Mouse (Mus musculus): ENCODE results near the gene Aes.

DNA sequence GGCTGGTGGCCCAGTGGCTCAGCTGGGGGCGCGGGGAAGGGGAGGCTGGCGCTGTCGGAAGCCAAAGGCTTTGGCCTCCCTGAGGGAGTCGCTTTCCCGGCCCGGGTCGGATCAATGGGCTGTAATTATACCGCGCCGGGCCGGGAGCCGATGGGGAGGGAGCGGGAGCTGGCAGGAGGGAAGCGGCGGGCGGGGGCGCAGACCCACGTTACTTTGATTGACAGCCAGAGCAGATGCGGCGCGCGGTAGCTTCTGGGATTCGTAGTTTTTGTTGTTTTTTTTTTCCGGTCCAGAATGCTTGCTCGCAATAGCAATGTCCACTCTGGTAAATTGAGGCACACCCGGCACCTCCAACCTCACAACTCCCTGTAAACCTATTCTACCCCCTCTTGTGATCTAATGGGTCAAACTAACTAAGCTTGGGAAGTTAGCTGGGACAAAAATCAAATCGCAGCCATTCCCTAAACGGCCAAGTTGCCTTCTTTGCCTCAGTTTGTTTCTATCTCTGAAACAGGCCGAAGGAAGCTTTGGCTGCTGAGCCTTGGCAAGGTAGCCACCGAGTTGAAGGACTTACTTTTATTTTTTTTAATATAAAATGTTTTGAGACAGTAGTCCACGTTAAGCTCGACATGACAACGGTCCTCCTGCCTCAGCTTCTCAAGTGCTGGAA, 11.7 kb downstream of the Aes start:
- no peak for TF ChIP-seq TAL1 (IDR thresholded peaks at IDR 0.05; ENCODE audit: low read length)
- no peak for TF ChIP-seq GATA1 (IDR thresholded peaks at IDR 0.05; ENCODE audit: low read length)
